Mouse (Mus musculus): ENCODE measurements around the gene Txndc16. TPM values are rescaled to one million over a fixed set of nuclear protein-coding genes. Genes with fewer than 3 reads are reported as not detected.

The Txndc16 gene
- polyA plus RNA-seq (2014; fragmentation: Nextera tagmentation; extraction: Ambion mirVana), result 45.4 and 45.7 TPM in 2 replicates

DNA sequence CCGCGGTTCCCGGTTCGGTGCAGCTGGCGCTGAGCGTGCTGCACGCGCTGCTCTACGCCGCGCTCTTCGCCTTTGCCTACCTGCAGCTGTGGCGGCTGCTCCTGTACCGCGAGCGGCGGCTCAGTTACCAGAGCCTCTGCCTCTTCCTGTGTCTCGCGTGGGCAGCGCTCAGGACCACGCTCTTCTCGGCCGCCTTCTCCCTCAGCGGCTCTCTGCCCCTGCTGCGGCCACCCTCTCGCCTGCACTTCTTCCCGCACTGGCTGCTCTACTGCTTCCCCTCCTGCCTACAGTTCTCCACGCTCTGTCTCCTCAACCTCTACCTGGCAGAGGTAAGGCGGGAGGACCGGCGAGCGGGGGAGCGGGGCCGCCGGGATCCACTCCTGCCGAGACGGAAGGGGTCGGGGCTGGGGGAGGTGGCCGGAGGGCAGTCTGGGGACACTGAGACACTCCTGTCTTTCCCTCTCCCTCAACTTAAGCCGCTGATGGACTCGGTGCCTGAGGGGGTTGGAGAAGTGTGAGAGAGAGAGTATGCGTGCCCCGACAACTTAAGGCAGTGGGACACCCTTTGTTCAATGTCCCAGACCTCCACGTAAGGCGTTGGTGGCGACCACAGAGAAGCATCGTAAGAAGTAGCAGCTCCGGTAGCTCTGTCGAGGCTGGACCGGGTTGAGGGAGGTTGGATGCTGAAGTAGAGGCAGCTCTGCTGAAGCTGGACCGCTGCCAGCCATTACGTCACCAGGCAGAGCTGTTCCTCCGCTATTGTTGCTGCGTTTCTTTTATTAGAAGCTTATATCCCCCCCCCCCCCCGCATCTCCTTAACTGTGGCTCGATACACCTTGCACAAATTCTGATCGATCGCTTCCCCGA lies at the start of gene Txndc16:
Txndc16 (minus strand) TSS at position 239 of the 867 bp plus-strand sequence.
- under 1% methylated on average over 58 of the region's 59 CpGs for WGBS
- H3K9ac ChIP-seq (replicated peaks; ENCODE audit: low read depth, low read length), result peak within 1 kb of the TSS; percentile 94
- no peaks in the 10 kb centered on the region for H3K9me3 ChIP-seq (ENCODE audit: control insufficient read depth, low read length)
- no peaks in the 10 kb centered on the region for H3K36me3 ChIP-seq (ENCODE audit: control insufficient read depth, insufficient read depth, low read length)
- H3K4me1 ChIP-seq (ENCODE audit: control insufficient read depth, insufficient read depth, low read length), result peaks cover 11% of the 10 kb centered on the region; the same call in 1 of the 2 replicates
- peak within 1 kb of the TSS; percentile 81 for H3K4me2 ChIP-seq (ENCODE audit: low read depth, low read length)
- peak; percentile 52 for ATAC-seq (ENCODE audit: low read depth)
- H3K4me3 ChIP-seq (ENCODE audit: low read depth, low read length), result peak within 1 kb of the TSS; percentile 94
- peak within 1 kb of the TSS; percentile 95 for H3K27ac ChIP-seq (ENCODE audit: low read depth, low read length)
- H3K27me3 ChIP-seq (ENCODE audit: control insufficient read depth, insufficient read depth, low read length), result no peaks in the 10 kb centered on the region; the same call in 1 of the 2 replicates

DNA sequence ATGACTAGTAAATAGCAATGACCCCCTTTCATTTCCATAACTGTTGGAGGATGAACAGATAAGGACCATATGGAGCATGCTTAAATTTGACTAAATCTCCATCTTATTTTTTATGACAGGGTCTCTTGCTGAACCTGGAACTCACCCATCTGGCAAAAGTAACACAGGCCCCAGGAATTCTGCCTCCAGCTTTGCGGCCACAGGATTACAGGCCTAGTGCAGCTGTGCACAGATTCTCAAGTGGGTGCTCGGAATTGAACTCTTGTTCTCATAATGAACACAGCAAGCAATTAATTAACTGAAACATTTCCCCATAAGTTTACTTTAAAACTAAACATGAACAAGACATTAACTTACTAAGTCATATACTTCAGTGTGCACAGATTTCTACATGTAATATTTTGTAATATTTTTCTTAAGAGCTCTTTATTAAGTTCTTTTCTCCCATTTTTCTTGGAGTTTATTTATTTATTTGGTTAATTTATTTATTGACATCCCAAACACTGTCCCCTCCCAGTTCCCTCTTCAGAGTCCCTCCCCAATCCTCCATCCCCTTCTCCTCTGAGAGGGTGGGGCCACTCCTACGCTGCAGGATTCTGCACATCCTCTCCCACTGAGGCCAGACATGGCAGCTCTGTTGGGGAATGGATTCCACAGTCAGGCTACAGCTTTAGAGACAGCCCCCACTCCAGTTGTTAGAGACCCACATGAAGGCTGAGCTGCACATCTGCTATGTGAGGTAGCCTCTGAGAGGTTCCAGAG lies 43.9 kb upstream of the Txndc16 start:
- H3K4me1 ChIP-seq (ENCODE audit: control insufficient read depth, insufficient read depth, low read length), result no peaks in the 10 kb centered on the region
- H3K27ac ChIP-seq (ENCODE audit: low read depth, low read length), result no peak overlapping the region
- H3K9ac ChIP-seq (replicated peaks; ENCODE audit: low read depth, low read length), result no peak overlapping the region
- H3K36me3 ChIP-seq (ENCODE audit: control insufficient read depth, insufficient read depth, low read length), result peaks cover 2% of the 10 kb centered on the region; the same call in 1 of the 2 replicates
- 80% methylated on average over 3 of the region's 3 CpGs for WGBS
- H3K9me3 ChIP-seq (ENCODE audit: control insufficient read depth, low read length), result no peaks in the 10 kb centered on the region
- H3K4me3 ChIP-seq (ENCODE audit: low read depth, low read length), result no peak overlapping the region
- no peak overlapping the region for H3K4me2 ChIP-seq (ENCODE audit: low read depth, low read length)
- no peak for ATAC-seq (ENCODE audit: low read depth)
- no peaks in the 10 kb centered on the region for H3K27me3 ChIP-seq (ENCODE audit: control insufficient read depth, insufficient read depth, low read length)

DNA sequence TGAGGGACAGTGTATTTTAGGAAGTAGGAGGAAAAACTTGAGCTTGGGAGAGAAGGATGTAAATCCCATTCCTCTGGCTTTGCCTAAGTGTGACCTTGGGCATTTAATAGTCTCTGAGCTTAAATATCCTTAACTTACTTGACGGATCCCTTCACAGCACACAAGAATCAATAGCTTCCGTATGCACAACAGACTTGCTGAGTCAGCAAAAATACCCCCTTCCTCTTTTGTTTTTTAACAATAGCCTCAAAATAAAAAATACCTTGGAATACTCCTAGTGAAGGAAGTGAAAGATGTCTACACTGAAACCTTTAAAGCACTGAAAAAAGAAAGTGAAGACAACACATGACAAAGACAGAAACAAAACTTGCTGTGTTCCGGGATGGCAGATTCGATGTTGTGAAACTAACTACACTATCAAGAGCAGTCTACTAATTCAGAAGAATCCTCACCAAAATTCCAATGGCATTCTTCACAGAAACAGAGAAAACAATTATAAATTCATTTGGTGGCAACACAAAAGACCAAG lies 31.5 kb upstream of the Txndc16 start:
- Histone ChIP-seq H3K9ac (replicated peaks; ENCODE audit: low read depth, low read length) (no peak overlapping the region), H3K9me3 (ENCODE audit: control insufficient read depth, low read length) (no peaks in the 10 kb centered on the region), H3K27ac (ENCODE audit: low read depth, low read length) (no peak overlapping the region), H3K36me3 (ENCODE audit: control insufficient read depth, insufficient read depth, low read length) (no peaks in the 10 kb centered on the region), H3K4me2 (ENCODE audit: low read depth, low read length) (no peak overlapping the region), H3K4me3 (ENCODE audit: low read depth, low read length) (no peak overlapping the region), H3K27me3 (ENCODE audit: control insufficient read depth, insufficient read depth, low read length) (no peaks in the 10 kb centered on the region), H3K4me1 (ENCODE audit: control insufficient read depth, insufficient read depth, low read length) (no peaks in the 10 kb centered on the region)
- 85% methylated on average over 4 of the region's 4 CpGs for WGBS
- no peak for ATAC-seq (ENCODE audit: low read depth)

DNA sequence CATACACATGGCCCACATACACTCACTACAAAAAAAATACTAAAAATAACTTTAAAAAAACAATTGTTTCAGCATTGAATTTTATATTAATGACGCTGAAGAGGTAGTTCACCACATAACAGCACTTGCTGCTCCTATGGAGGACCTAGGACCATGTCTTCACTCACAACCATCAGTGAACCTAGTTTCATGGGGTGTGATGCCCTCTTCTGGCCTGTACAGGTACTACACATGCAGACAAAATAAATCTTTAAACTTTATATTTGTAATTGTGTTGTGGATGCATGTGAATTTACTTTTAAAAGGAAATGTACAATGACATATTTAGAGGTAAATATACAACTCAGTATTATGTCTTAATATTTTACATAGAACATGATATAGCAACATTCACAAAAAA lies 21.5 kb upstream of the Txndc16 start:
- no peak overlapping the region for H3K9ac ChIP-seq (replicated peaks; ENCODE audit: low read depth, low read length)
- H3K4me2 ChIP-seq (ENCODE audit: low read depth, low read length), result no peak overlapping the region
- no peaks in the 10 kb centered on the region for H3K27me3 ChIP-seq (ENCODE audit: control insufficient read depth, insufficient read depth, low read length)
- no peaks in the 10 kb centered on the region for H3K4me1 ChIP-seq (ENCODE audit: control insufficient read depth, insufficient read depth, low read length)
- H3K4me3 ChIP-seq (ENCODE audit: low read depth, low read length), result no peak overlapping the region
- 46% methylated on average over 1 of the region's 1 CpGs for WGBS
- ATAC-seq (ENCODE audit: low read depth), result peak; percentile 31; the same call in 1 of the 2 replicates
- no peaks in the 10 kb centered on the region for H3K9me3 ChIP-seq (ENCODE audit: control insufficient read depth, low read length)
- H3K27ac ChIP-seq (ENCODE audit: low read depth, low read length), result no peak overlapping the region
- no peaks in the 10 kb centered on the region for H3K36me3 ChIP-seq (ENCODE audit: control insufficient read depth, insufficient read depth, low read length)

DNA sequence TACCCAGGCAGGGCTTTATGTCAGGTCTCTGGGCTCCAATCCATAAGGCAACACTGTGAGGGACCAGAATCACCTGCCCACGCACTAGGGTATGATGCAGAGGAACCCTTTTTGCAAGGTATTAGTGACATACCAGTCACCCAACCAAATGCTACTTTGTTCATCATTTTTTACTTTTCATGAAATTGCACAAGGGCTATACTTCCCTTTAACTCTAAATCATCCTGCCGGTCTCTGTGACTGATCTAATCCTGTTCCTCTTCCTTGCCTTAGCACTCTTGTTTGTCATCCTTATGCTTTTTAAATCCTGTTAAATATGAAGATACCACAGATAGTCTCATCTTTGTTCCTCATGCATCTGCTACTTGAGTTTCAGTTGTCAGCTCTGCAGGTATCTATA lies 18.9 kb upstream of the Txndc16 start:
- Histone ChIP-seq H3K9ac (replicated peaks; ENCODE audit: low read depth, low read length) (no peak overlapping the region), H3K27ac (ENCODE audit: low read depth, low read length) (no peak overlapping the region), H3K27me3 (ENCODE audit: control insufficient read depth, insufficient read depth, low read length) (no peaks in the 10 kb centered on the region), H3K4me2 (ENCODE audit: low read depth, low read length) (no peak overlapping the region), H3K9me3 (ENCODE audit: control insufficient read depth, low read length) (no peaks in the 10 kb centered on the region), H3K36me3 (ENCODE audit: control insufficient read depth, insufficient read depth, low read length) (no peaks in the 10 kb centered on the region), H3K4me3 (ENCODE audit: low read depth, low read length) (no peak overlapping the region), H3K4me1 (ENCODE audit: control insufficient read depth, insufficient read depth, low read length) (no peaks in the 10 kb centered on the region)
- 84% methylated on average over 2 of the region's 2 CpGs for WGBS
- no peak for ATAC-seq (ENCODE audit: low read depth)

DNA sequence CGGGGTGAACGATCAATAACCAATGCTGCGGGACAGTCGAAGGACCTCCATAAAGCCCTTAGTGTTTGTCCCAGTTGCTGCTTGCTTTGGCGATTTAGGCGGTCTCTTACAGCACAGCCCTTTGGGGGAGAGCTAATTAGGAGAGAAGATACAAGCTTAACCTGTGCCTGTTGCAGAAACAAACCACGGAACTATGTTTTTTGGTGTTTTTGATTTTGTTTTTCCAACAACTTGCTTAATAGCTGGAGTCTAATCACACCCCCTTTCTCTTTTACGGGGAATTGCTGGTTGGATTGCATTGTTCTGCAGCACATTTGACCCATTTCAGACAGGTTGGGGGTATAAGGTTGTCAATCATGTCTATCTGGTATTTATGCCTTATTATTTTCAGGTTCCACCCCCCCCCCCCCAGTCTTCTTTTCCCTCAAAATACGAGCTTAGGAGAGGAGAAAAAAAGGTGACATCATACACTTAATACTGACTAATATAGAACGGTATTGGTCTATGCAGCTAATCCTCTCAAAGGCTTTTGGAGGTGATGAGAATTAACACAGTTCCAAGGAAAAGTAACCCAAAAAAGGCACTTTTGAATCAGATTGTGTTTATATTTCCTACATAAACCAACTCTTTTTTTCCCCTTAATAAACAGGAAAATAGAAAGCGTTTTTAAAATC lies 966 bp upstream of the Txndc16 start:
- ATAC-seq (ENCODE audit: low read depth), result no peak
- peak overlapping the region; percentile 60 for H3K4me2 ChIP-seq (ENCODE audit: low read depth, low read length)
- peak overlapping the region; percentile 95 for H3K27ac ChIP-seq (ENCODE audit: low read depth, low read length)
- H3K36me3 ChIP-seq (ENCODE audit: control insufficient read depth, insufficient read depth, low read length), result no peaks in the 10 kb centered on the region
- 8% methylated on average over 11 of the region's 11 CpGs for WGBS
- no peaks in the 10 kb centered on the region for H3K9me3 ChIP-seq (ENCODE audit: control insufficient read depth, low read length)
- H3K9ac ChIP-seq (replicated peaks; ENCODE audit: low read depth, low read length), result peak overlapping the region; percentile 94
- H3K4me1 ChIP-seq (ENCODE audit: control insufficient read depth, insufficient read depth, low read length), result peaks cover 11% of the 10 kb centered on the region; the same call in 1 of the 2 replicates
- peak overlapping the region; percentile 94 for H3K4me3 ChIP-seq (ENCODE audit: low read depth, low read length)
- H3K27me3 ChIP-seq (ENCODE audit: control insufficient read depth, insufficient read depth, low read length), result no peaks in the 10 kb centered on the region; the same call in 1 of the 2 replicates

DNA sequence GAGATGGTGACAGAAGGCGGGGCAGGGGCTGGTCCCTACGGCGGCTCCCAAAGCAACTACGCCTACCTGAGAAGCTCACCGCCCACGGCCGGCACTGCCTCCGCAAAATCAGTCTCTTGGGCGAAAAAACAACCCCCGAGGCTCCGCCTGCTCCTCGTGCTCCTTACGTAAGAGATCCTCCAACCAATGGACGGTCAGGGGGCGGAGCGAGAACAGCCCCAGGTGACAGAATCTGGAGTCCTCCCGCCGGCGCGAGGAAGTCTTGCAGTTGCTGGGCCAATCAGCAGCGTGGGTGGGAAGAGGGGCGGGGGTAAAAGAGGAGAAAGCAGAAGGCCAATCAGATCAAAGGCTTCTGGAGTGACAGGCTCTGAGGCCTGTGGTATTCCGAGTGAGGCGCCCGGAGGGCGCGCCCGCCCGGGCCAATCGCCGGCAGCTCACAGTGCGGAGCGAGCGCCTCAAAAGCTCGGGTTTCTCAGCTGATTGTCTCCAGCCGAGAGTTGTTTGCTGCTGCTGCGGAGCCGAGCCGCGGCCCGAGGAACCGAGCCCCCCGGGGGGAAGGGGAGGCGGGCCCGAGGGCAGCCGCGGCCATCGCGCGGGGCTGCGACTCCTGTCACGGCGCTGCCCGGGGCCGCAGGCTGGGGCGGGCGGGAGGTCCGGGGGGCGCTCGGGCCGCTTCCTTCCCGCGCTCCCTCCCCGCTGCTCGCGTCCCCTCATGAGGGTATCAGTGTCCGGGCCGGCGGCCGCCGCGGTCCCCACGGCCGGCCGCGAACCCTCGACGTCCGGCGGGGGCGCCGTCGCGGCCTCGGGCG lies 643 bp downstream of the Txndc16 start, which contains the start of gene Gpr137c:
Gpr137c (plus strand) TSS at position 437 of the 809 bp plus-strand sequence.
- Histone ChIP-seq H3K9ac (replicated peaks; ENCODE audit: low read depth, low read length) (peak within 1 kb of the TSS; percentile 94), H3K27ac (ENCODE audit: low read depth, low read length) (peak within 1 kb of the TSS; percentile 95), H3K4me2 (ENCODE audit: low read depth, low read length) (peak within 1 kb of the TSS; percentile 81), H3K4me3 (ENCODE audit: low read depth, low read length) (peak within 1 kb of the TSS; percentile 94), H3K4me1 (ENCODE audit: control insufficient read depth, insufficient read depth, low read length) (peaks cover 11% of the 10 kb centered on the region; the same call in 1 of the 2 replicates), H3K36me3 (ENCODE audit: control insufficient read depth, insufficient read depth, low read length) (no peaks in the 10 kb centered on the region), H3K27me3 (ENCODE audit: control insufficient read depth, insufficient read depth, low read length) (no peaks in the 10 kb centered on the region; the same call in 1 of the 2 replicates), H3K9me3 (ENCODE audit: control insufficient read depth, low read length) (no peaks in the 10 kb centered on the region)
- peak; percentile 99 for ATAC-seq (ENCODE audit: low read depth)
- 1% methylated on average over 78 of the region's 86 CpGs for WGBS

DNA sequence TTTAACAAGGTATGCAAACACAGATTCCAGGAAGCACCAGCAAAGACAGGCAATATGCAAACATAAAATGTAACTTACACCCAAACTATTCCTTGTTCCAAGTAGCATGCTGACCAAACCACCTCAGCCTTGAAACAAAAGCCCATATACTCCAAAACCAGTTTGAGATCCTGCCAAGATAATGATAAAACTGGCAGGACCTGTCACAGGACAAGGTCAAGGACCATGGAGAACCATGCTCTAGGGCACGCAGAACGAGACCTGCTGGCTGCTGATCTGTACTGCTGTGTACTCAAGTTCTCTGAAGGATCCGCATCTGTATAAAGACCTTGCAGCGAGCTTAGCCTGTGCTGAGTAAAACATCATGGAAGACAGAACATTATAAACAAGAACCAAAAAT lies 2.4 kb downstream of the Txndc16 start:
- Histone ChIP-seq H3K36me3 (ENCODE audit: control insufficient read depth, insufficient read depth, low read length) (no peaks in the 10 kb centered on the region), H3K4me1 (ENCODE audit: control insufficient read depth, insufficient read depth, low read length) (peaks cover 8% of the 10 kb centered on the region; the same call in 1 of the 2 replicates), H3K27me3 (ENCODE audit: control insufficient read depth, insufficient read depth, low read length) (no peaks in the 10 kb centered on the region; the same call in 1 of the 2 replicates), H3K4me2 (ENCODE audit: low read depth, low read length) (peak overlapping the region; percentile 81), H3K4me3 (ENCODE audit: low read depth, low read length) (peak overlapping the region; percentile 94; the same call in 1 of the 2 replicates), H3K9ac (replicated peaks; ENCODE audit: low read depth, low read length) (no peak overlapping the region), H3K9me3 (ENCODE audit: control insufficient read depth, low read length) (no peaks in the 10 kb centered on the region), H3K27ac (ENCODE audit: low read depth, low read length) (no peak overlapping the region)
- no peak for ATAC-seq (ENCODE audit: low read depth)
- WGBS, result 96% methylated on average over 4 of the region's 4 CpGs

Measured in neural tube, embryonic 14.5 days (tissue).